Mouse (Mus musculus) thymus, postnatal 25 days (tissue): ENCODE results near the gene Dlg2.

Experiments used
- DNase-seq: peaks from one replicate; pipeline ENCODE4 v3.0.0; 2022

The Dlg2 gene

DNA sequence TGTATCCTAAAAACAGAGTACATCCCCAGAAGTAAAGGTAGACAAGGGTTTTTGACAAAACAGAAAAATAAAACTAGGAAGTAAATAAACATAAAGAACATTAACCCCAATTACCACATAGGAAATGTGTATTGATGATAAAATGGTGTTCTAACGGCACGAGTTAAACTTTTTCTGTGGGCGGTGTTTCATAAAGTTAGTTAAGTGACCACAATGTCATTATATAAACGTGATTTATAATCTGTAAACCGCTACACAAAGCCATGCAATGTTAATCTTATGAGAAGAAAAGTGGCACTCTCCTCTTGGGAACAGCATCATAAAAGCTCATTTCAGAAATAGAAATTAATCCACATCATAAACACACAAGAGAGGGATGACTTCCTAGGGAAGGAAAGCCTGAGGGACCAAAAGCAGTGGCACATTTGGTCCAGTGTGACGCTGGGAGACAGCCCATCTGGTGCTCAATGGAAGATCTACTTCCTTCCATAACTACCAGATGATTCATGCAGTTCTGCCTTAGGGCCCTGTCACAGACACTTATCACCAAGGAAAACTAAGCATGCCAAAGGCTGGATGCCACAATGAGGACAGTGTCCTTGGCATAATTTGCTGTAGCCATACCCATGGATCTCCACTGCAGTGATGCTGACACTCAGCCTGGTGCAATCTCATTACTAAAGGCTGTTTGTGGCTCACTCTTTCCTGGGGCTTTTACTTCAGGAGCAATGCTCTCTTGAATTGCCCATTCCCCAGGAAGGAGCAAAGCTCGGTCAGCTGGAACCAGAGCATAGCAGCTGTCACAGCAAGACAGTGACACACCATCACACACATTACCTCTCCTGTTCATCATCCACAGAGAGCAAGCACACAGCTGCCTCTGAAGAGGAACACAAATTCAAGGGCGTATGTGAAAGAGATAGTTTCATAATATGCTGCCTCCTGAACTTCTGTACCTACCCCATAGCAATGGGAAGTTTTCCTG lies 1963.3 kb downstream of the Dlg2 start:
- DNase-seq: no peak

DNA sequence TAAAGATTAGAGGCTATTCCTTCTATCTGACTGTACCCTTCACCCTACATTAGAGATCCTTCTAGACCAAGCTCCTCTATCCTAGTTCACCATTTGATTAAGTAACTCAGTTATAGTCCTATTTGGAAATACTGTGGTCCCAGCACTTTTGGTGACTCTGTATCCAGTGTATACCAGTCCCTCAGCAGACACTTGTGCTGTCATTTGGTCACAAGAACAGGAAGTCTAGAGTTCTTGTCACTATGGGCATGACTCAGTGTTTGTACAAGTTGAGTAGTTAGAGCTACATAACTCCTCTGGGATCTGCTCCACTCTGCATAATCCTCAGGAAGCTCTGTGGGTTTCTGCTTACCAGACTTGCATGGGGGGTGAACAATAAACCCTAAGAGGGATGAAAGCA lies 1965.1 kb downstream of the Dlg2 start:
- no peak for DNase-seq

DNA sequence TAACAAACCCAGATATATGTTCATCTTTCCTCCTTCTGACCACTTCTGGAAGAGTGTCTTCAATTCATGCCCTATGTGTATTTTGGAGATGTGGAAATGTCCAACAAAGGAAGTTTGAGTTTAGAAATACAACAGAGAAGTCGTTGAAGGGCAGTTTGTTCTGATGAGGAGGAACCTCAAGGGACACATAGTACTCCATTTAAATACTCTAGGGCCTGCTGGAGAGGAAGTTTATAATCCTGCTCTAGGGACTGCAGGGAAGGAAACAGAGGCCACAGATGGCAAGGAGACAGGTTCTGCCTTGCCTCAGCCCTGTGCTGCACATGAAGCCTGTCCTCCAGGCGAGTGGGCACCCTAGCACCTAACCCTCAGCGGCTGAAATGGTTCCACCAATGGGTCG lies 1965.6 kb downstream of the Dlg2 start:
- DNase-seq: no peak

DNA sequence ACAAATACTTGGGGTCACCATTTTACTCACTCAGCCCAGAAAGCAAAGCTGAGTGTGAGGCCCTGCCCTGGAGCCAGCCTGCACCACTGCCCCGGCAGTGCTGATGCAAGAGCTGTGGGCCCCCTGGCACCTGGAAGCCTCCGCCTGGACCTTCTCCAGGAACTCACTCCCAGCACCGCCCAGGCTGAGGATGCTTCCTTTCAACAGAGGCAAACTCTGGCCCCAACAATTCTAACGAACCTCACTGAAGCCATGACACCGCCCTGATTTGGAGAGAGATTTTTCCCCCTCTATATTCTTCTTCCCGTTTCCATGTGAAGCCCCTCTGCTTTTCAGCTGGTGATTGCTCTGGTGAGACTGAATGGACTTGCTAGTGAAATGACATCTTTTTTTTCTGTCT lies 1971.5 kb downstream of the Dlg2 start:
- DNase-seq: no peak

DNA sequence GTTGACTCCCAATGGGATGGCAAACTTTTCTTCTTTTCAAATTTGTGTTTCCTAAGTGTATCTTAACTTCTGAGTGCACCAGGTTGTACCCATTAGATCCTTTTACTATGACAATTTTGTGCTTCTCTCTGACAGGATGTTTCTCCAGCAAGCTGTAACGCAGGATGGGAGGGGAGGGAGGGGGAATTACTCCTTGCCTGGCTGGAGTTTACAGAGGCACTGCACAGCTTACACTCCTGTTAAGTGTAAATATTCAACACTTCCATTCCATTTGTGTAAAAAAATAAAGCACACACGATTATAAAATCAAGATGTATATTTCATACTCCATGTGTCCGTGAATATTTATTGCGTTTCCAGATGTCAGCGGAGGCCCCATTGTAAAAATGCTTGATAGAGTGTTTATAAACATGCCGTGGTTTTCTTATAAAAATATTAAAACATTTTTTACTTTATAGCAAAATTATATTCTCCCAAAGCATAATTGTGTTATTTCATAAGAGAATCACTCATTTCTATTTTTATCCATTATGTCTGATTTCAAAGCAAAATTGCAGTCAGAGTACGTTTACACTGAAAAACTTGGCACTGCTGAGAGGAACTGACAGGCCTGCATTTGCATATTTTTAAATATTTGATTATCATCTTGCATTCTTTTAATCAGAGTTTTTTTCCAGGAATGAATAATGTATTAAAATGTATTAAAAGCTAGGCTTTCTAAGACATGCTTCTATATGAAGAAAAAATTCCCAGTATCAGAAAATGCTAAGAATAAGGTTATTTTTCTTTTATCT lies 1972.5 kb downstream of the Dlg2 start:
- no peak for DNase-seq

DNA sequence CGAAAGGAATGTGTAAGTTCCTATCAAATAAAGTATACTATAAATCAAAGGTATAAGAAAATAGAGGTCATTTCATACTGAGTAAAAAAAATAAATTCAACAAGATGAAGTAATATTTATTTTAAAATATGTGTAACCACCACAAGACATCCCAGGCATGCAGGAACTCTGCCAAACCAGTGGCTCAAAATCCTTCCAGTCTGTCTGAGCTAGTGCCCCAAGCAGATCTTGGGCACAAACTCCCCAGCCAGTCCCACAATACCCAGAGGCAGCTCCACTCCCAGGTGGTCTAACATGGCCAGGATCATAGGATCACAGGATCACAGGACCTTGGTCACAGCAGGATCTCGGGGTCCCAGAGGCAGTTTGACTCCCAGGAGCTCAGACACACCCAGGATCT lies 1977.7 kb downstream of the Dlg2 start:
- no peak for DNase-seq

DNA sequence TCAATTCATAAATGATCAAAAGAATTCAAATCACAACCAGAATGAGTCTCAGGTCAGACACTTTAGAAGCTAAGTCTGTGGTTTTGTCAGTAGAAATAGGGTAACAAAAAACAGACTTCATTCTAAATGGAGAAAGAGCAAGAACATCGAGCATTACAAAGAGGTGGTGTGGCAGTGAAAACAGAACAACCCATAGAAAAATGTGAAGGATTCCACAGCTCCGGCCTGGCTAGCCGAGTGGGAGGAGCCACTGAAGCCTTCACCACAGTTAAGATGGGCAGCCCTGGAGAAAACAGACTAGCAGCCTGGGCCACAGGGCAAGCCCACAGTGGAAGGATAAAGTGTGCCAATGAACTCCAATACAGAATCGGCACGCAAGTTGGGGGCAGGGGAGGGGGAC lies 1979.5 kb downstream of the Dlg2 start:
- DNase-seq: no peak

DNA sequence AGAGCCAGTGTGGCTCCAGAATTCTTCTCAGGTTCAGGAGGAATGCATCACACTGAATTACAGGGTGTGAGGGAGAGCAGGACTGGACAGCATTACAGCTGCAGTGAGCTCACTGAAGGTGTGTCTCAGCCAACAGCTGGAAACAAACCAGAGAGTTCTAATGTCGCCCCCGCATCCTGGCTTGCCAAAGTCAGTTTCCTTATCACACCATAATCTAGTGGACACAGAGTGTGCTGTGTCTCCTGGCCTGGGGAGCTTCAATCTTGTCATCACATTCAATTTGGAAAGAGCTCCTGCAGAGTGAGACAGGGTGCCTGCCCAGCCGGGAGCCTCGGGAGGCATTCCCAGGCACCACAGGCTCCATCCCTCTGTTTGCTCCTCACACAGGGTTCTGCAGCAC lies 1981.3 kb downstream of the Dlg2 start:
- DNase-seq: no peak

DNA sequence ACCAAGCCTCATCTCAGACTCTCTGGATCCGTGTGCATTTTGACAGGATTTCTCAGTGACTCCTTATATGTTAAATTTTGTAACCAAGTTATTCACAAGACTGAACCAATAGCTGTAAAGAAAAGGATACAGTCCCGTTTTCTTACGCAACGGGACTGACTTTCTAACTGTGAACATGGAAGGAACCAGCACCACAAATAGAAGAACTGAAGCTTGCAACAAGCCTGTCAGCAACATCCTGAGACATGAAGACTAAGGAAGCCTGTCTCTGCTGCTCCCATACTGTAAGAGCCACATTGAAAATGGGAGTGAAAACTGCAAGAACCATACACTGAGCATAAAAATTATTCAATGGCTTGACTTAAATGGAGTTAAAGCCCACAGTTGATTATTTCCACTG lies 1981.8 kb downstream of the Dlg2 start:
- DNase-seq: no peak

DNA sequence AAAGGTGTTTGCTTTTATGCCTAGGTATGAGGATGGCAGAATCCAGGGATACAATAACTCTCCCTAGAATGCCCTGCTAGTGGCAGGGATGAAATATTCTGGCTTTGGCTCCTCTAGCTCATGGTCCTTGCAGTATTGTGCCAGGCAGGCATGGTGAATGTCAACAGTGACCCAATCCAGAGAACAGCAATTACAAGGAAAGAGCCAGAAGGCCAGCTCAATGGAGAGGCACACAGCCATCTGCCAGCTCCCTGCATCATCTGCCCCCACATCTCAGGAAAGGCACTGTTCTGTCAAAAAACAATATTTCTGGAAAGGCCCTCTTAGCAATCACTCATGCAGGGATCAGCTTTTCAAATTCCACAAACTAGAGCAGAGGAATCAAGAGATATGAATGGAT lies 1984.1 kb downstream of the Dlg2 start:
- no peak for DNase-seq

DNA sequence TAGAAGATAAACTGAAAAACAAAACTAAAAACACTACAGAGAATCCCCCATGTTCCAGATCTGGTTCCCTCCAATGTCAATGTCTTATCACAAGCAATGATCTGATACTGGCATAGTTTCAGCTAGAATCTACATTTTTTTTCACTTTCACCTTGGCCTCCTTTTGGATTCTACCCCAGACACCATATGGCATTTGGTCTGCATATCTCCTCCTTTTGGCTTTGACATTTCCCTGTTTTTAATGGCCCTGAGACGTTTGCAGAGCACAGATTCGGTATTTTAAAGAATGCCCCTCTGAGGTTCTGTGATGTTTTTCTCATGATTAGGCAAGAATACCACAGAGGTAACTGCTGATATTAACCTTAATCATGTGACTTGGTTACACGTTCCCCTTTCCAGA lies 1984.8 kb downstream of the Dlg2 start:
- DNase-seq: no peak

DNA sequence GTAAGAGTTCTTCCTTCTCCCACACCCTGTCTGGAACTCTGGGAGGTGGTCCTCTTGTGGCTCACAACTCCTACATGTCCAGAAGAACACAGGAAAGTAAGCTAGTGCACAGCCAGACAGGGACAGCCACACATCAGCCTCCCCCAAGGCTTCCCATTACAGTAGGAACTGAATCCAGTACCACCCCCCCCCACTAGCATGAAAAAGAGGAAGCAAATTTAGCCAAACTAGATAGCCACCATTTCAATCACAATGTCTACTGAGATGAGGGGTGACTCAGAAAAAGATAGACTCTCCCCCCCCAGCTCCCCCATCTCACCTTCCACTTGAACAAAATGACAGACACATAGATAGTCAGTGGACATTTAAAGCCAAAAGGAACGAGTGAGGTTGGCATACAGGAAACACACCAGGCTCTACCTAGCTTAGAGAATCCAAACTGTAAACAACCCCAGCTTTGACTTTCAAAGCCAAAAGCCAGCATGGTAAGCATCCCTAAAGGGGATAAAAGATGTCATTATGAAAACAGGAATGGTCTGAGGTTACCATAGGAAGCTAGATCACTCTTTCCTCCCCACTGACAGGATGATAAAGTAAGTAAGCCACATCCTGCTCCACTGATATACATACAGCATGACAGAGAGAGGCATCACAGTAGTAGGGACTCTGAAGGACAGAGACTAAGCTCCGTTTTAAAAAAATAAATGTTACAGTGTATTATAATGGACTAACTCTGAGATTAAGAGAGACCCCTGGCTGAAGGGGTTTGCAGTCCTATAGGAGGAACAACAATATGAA lies 1986.8 kb downstream of the Dlg2 start:
- no peak for DNase-seq

DNA sequence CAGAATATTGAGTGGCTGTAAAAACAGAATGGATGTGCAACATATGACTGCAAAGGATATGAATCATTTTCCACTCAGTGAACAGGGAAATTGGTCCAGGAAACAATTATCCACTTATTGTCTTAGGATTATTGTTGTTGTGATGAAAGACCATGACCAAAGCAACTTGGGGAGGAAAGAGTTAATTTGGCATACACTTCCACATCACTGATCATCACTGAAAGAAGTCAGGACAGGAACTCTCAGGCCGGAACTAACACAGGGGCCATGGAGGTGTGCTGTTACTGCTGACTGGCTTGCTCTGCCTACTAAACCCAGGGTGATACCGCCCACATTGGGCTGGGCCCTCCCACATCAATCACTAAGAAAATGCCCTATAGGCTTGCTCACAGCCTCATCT lies 1987.8 kb downstream of the Dlg2 start:
- no peak for DNase-seq

DNA sequence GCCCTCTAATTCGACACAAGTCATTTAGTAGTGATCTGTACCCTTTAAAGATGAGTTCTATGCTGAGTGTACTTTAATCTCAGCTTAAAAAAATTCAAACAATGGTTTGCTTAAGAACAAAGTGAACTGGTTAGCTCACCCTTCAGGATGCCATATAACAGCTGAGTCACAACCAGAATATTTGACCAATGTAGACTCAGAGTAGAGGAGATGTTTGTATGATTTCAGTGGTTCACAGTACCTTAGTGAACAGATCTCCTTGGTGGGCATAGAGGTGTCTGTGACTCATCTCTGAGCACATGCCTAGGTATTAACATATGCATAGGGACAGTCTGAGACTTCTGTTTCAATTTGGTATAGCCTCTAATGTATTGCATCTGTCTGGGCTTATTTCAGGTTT lies 2002.7 kb downstream of the Dlg2 start:
- no peak for DNase-seq

DNA sequence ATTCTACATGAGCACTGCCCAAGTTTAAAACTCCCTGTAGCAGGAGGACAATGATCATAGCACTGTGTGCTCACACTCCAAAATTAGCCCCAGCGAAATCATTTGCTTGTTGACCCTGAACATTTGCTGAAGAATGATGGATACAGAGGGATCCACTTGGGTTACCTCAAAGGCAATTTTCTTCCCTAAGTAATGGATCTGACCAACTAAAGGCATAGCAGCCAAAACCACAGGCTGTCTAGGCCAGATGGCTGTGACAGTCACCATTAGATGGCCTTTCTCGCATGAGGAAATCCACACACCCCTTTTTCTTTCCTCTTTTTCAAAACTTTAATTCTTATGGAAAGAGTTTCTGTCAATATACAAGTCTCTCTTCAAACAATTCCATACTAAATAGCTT lies 2003.3 kb downstream of the Dlg2 start:
- DNase-seq: no peak

DNA sequence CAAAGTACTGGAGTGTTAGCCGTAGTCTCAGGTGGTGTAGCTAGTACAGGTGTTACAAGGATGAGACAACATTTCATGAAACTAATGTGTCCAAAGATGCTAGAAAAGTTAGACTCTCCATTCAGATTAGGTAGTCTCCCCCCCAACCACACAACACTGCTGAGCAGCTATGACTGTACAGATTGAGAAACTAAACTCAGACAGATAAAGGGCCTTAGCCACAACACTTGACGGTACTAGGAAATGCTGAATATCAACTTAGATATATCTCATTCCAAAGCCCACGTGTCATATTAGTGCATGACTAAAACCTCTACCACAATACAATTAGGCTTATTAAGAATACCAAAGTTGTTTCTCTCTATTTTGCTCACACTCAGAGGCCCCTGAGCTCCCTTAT lies 2006.9 kb downstream of the Dlg2 start:
- no peak for DNase-seq

DNA sequence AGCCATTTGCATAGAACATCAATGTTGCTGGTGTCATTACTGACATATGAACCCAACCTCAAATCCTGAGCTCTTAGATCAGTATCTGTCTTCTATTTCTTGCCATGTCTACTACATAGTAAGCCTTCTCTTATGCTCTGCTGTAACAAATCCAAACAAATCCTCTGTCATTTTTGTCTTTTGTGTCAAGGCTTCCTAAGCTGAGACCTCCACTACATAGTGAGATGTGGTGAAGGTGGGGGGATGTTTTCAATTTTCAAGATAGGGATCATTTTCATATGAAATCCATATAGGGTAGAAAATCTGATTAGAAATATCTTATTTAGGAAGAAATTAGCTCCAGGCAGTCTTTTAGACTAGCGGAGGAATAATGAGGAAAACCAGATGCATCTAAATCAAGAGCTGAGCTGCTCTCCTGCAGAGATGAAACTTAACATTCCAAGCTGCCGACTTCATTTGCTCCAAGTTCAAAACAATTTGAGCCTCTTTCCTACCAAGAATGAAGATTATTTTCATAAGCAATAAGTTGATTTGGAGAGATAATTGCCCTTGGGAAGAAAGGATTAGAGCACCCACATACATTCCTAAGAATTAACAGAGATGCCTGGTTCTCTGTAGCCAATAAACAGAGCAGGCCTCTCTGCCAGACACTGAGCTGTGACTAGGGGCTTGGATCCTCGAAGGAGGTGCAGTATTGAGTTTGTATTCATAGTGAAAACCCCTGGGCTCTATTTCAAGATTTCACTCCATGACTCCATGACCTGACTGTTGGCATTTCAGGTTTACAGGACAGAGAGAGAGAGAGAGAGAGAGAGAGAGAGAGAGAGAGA lies 2009.6 kb downstream of the Dlg2 start:
- DNase-seq: no peak

DNA sequence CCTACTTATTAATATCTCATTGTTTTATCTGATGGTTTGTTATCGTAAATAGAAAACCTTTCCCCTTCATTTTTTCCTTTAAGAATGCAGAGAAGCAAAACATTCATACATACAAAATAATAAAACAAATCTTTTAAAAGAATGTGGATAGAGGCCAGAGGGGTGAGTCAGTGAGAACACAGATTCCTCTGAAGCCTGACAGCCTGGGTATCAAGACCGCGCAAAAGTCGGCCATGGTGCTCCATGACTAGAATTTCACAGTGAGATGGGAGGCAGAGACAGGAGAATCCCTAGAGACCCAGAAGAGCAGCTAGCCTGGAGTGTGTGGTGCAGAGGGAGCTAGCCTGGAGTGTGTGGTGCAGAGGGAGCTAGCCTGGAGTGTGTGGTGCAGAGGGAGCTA lies 2010.4 kb downstream of the Dlg2 start:
- DNase-seq: no peak

DNA sequence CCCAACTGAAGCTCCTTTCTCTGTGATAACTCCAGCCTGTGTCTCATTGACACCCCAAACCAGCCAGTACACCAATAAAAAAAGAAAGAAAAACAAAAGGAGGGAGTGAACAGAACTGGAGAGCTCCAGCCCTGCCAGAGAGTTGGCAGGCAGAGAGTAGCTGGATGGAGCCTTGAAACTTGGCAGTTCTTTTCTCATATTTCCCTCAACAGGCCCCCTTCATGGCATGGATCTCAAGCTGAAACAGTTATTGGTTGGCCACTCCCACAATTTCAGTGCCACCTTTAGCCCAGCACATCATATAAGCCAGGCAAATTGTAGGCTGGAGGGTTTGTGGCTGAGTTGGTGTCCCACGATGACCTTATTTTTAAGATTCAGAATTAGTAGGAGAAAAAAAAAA lies 2015.8 kb downstream of the Dlg2 start:
- no peak for DNase-seq

DNA sequence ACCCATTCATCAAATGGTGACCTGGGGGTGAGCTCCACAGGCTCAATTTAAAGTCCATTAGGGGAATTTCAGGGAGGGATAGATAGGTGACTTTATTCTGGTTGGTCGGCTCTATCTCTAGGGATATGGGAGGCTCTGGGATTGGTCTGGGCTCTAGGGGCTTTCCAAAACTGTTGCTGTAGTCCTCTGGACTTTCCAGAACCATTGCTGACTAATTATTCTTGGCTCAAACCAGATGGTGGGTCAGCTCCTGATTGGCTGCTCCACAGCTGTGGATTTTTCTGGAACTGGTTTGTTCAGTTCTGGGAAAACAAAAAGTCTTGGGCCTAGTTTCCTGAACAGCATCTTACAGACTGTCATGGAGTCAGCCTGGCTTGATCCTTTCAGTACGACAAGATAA lies 2017.0 kb downstream of the Dlg2 start:
- DNase-seq: no peak
